Mouse (Mus musculus) bone marrow, adult 2 months (tissue): Measurements from ENCODE around the gene Hivep3. TPM values are rescaled to one million over a fixed set of nuclear protein-coding genes. Genes with fewer than 3 reads are reported as not detected.

Source experiments
- H3K27ac ChIP-seq: fragments of 200-500 bp; 2 replicates; pipeline ENCODE4 v1.5.1; 2012; ENCODE audit warnings: low read depth, mild to moderate bottlenecking, control low read depth, inconsistent platforms, low read length; ENCODE audit not compliant: control insufficient read depth, poor library complexity, insufficient read depth
- H3K4me1 ChIP-seq: fragments of 200-500 bp; 2 replicates; pipeline ENCODE4 v1.6.1; 2011; ENCODE audit warnings: low read length; ENCODE audit not compliant: control insufficient read depth, insufficient read depth
- H3K4me3 ChIP-seq: fragments of 200-500 bp; replicated peaks from 2 replicates; pipeline ENCODE3; 2011; ENCODE audit warnings: mild to moderate bottlenecking, low read depth, low read length, control low read depth; ENCODE audit not compliant: control insufficient read depth
- CTCF ChIP-seq: fragments of 200-500 bp; IDR thresholded peaks from 2 replicates; pipeline ENCODE4 v1.5.1; 2011; ENCODE audit warnings: low read length, control low read depth; ENCODE audit not compliant: control insufficient read depth, insufficient read depth
- POLR2A ChIP-seq: fragments of 200-500 bp; IDR thresholded peaks from 2 replicates; pipeline ENCODE4 v1.6.1; 2011; ENCODE audit warnings: low read depth, mild to moderate bottlenecking, control low read depth, low read length, borderline replicate concordance; ENCODE audit not compliant: control insufficient read depth
- WGBS: fragments of 180-500 bp; shearing (Covaris S2); methylation state at CpG from one replicate; pipeline ENCODE4 v1.1.7; 2018; 5-methylcytosine and 5-hydroxymethylcytosine counted together
- polyA plus RNA-seq: library from polyadenylated mRNA; stranded (reverse); fragments of >200 nt; gene quantifications from 2 replicates; pipeline ENCODE4 v1.2.4, GENCODE M21; 2011; ENCODE audit warnings: low replicate concordance; ENCODE audit not compliant: missing spikeins, insufficient read depth, insufficient read length

Gene Hivep3
- polyA plus RNA-seq, 1 experiment, result 7.3 TPM

DNA sequence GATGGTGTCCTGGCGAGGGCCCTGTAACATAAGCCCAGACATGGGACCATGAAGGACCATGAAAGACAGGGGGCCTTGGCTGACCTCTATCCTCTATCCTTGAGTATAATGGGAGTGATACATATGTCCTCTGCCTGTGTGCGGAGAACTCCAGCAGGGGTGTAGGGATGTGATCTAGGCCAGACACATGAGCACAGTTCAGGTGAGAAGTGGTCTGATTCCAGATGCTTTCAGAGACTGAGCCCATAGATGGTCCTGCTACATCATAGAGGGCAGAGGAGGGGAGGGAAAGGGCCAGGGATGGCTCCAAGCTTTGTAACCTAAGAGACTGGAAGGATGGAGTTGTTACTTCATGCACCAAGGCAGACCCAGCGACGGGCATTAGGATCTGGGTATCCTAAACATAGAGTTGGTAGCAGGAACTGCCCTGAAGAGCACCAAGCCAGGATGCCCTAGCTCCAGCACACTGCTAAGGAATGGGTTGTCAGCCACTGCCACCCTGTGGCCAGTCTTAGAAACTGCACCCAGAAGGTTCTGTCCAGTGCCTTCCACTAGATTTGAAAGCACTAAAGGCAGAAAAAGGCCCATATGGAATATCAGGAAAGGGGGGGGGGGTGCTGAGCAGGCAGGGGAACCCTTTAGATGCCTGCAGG is 395.8 kb downstream of the Hivep3 start:
- Histone ChIP-seq H3K4me3 (no peak overlapping the region), H3K4me1 (no peaks in the 10 kb centered on the region), H3K27ac (no peak overlapping the region)
- WGBS, result 44% methylated on average over 4 of the region's 4 CpGs
- no peak for TF ChIP-seq POLR2A
- peak; percentile 88 for TF ChIP-seq CTCF

- TF ChIP-seq CTCF (no peak), POLR2A (no peak)
- Histone ChIP-seq H3K4me3 (no peak overlapping the region), H3K27ac (no peak overlapping the region), H3K4me1 (no peaks in the 10 kb centered on the region)
- 83% methylated on average over 4 of the region's 4 CpGs for whole genome bisulfite sequencing
These were observed 397.3 kb downstream of the Hivep3 start for GRCm38 (mm10) chr4:120130926-120131325.

DNA sequence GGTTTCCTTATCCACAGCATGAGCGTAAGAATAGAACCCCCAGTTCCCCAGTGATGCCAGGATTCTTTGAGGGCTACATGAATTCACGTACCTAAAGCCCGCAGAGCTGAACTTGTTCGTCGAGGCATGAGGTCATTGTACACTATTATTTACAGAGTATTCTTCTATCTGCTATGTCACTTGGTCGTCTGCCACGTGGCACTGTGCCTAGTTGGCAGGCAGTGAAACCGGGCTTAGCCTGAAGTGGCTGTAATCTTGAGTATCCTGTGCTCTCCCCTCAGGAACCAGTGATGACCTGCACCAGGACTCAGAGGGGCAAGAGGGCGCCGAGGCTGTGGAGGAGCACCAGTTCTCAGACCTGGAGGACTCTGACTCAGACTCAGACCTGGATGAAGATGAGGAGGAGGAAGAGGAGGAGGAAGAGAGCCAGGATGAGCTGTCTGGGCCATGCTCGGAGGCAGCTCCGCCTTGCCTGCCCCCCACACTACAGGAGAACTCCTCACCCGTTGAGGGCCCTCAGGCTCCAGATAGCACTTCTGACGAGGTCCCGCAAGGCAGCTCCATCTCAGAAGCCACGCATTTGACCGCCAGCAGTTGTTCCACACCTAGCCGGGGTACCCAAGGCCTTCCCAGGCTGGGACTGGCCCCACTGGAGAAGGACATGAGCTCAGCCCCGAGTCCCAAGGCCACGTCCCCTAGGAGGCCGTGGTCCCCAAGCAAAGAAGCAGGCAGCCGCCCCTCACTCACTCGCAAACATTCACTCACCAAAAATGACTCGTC is 398.0 kb downstream of the Hivep3 start:
- 84% methylated on average over 24 of the region's 24 CpGs for WGBS
- Histone ChIP-seq H3K4me1 (no peaks in the 10 kb centered on the region), H3K4me3 (no peak overlapping the region), H3K27ac (no peak overlapping the region)
- TF ChIP-seq POLR2A, result no peak

GRCm38 (mm10) chr4:120134223-120134622 is 400.6 kb downstream of the Hivep3 start:
- Histone ChIP-seq H3K4me3 (no peak overlapping the region), H3K27ac (no peak overlapping the region), H3K4me1 (no peaks in the 10 kb centered on the region)
- TF ChIP-seq CTCF (no peak), POLR2A (no peak)
- 79% methylated on average over 6 of the region's 6 CpGs for WGBS

- Histone ChIP-seq H3K4me3 (no peak overlapping the region), H3K27ac (no peak overlapping the region), H3K4me1 (no peaks in the 10 kb centered on the region)
- no peak for TF ChIP-seq POLR2A
- TF ChIP-seq CTCF, result no peak
- WGBS, result 67% methylated on average over 1 of the region's 1 CpGs
These were observed 408.2 kb downstream of the Hivep3 start for GRCm38 (mm10) chr4:120141810-120142209.

DNA sequence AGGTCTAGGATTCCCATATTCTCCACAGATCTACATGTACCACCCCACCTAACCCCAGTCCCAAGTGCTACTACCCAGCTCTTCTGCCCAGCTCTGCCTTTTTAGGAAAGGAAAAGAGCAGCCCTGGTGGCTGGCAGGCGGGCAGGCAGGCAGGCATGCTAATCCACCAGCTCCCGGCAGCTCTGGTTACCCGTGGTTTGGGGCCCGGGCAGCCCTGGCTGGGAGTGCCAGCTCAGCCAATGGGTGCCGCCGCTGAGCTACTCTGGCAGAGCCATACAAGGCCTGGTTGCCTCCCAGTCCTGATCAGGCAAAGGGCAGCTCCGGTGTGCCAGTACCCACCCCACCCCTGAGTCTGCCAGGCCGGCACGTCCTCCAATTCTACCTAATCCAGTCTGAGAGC is 409.3 kb downstream of the Hivep3 start:
- Histone ChIP-seq H3K27ac (no peak overlapping the region), H3K4me3 (no peak overlapping the region), H3K4me1 (no peaks in the 10 kb centered on the region)
- 78% methylated on average over 9 of the region's 9 CpGs for WGBS
- TF ChIP-seq CTCF, result no peak
- no peak for TF ChIP-seq POLR2A

DNA sequence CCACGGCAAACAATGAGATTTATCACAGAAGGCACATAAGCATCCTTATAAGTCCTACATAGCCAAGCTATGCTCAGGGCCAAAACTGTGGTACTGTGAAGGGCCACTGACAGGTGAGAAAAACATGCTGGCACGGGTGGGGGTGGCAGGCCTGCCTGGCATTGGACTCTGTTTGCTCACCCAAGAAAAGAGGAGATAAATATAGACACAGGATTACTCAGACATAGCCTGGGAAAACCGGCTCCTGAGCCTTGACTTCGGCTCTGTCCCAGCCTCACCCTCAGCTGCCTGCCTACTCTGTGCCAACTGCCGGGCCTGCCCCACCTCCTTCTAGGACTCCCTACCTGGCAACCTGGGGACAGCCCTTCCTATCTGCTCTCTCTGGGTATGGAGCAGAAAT is 410.8 kb downstream of the Hivep3 start:
- TF ChIP-seq CTCF (no peak), POLR2A (no peak)
- no peak overlapping the region for H3K4me3 ChIP-seq
- no peak overlapping the region for H3K27ac ChIP-seq
- no peaks in the 10 kb centered on the region for H3K4me1 ChIP-seq
- 80% methylated on average over 5 of the region's 5 CpGs for WGBS

GRCm38 (mm10) chr4:120145931-120146330 is 412.3 kb downstream of the Hivep3 start:
- no peak overlapping the region for H3K27ac ChIP-seq
- 73% methylated on average over 8 of the region's 8 CpGs for WGBS
- H3K4me1 ChIP-seq, result no peaks in the 10 kb centered on the region
- TF ChIP-seq CTCF, result no peak
- no peak for TF ChIP-seq POLR2A
- no peak overlapping the region for H3K4me3 ChIP-seq
